Mouse (Mus musculus): ENCODE results near the gene 1810046K07Rik. TPM values are rescaled to one million over a fixed set of nuclear protein-coding genes. Genes with fewer than 3 reads are reported as not detected.

Gene 1810046K07Rik
- total RNA-seq, 4 experiments from 2014 or later = not detected

- DNase-seq (ENCODE audit: low spot score in 2 of 2) = peak; percentile 35 to 53
These were observed 23.6 kb downstream of the 1810046K07Rik start for GRCm38 (mm10) chr9:51305146-51305545.

GRCm38 (mm10) chr9:51303980-51304379 lies 24.7 kb downstream of the 1810046K07Rik start:
- no peak for DNase-seq (ENCODE audit: low spot score in 2 of 2)

GRCm38 (mm10) chr9:51293541-51293940 lies 35.2 kb downstream of the 1810046K07Rik start:
- DNase-seq (ENCODE audit: low spot score in 2 of 2) = no peak

GRCm38 (mm10) chr9:51292674-51293073 lies 36.0 kb downstream of the 1810046K07Rik start:
- peak; percentile 59 to 87 for DNase-seq (ENCODE audit: low spot score in 2 of 2)

- DNase-seq (ENCODE audit: low spot score in 2 of 2) = no peak
These were observed 37.7 kb downstream of the 1810046K07Rik start for GRCm38 (mm10) chr9:51290980-51291379.

GRCm38 (mm10) chr9:51286079-51286478 lies 42.6 kb downstream of the 1810046K07Rik start:
- DNase-seq (ENCODE audit: low spot score in 2 of 2) = no peak

- DNase-seq (ENCODE audit: low spot score in 2 of 2) = peak; percentile 35 to 49
These were observed 50.0 kb downstream of the 1810046K07Rik start, which contains the start of gene Colca2 for GRCm38 (mm10) chr9:51278500-51279381. TSS of gene Colca2 (minus strand) at chr9:51278569.

- no peak for DNase-seq (ENCODE audit: low spot score in 2 of 2)
These were observed 50.8 kb downstream of the 1810046K07Rik start for GRCm38 (mm10) chr9:51277834-51278498.

GRCm38 (mm10) chr9:51274678-51275077 lies 54.0 kb downstream of the 1810046K07Rik start:
- DNase-seq (ENCODE audit: low spot score in 2 of 2) = no peak

GRCm38 (mm10) chr9:51273581-51274154 lies 55.0 kb downstream of the 1810046K07Rik start:
- DNase-seq (ENCODE audit: low spot score in 2 of 2) = no peak

- no peak for DNase-seq (ENCODE audit: low spot score in 2 of 2)
These were observed 56.6 kb downstream of the 1810046K07Rik start for GRCm38 (mm10) chr9:51272102-51272501.

GRCm38 (mm10) chr9:51271073-51271472 lies 57.6 kb downstream of the 1810046K07Rik start:
- no peak for DNase-seq (ENCODE audit: low spot score in 2 of 2)

GRCm38 (mm10) chr9:51268852-51269251 lies 59.9 kb downstream of the 1810046K07Rik start:
- no peak for DNase-seq (ENCODE audit: low spot score in 2 of 2)

GRCm38 (mm10) chr9:51258426-51258825 lies 70.3 kb downstream of the 1810046K07Rik start:
- DNase-seq (ENCODE audit: low spot score in 2 of 2) = no peak

- DNase-seq (ENCODE audit: low spot score in 2 of 2) = no peak
These were observed 71.8 kb downstream of the 1810046K07Rik start for GRCm38 (mm10) chr9:51256780-51257502.

Other genes with a start within 250 kb of the 1810046K07Rik start
- under 1 TPM in 2 of 4 experiments, not detected in 2; 0.34 to 0.49 TPM for gene 4833427G06Rik, start 226.8 kb downstream of the 1810046K07Rik start, total RNA-seq (2022)
- gene Gm32742, start 163.4 kb downstream of the 1810046K07Rik start, total RNA-seq (2022) = under 1 TPM in 1 of 4 experiments, not detected in 3; 0.10 TPM
- gene Pou2af1, start 115.2 kb downstream of the 1810046K07Rik start, total RNA-seq (2022) = not detected
- gene Colca2, start 50.3 kb downstream of the 1810046K07Rik start, total RNA-seq (2022) = 1 to 10 TPM in 3 of 4 experiments, under 1 TPM in 1; 0.87 to 1.7 (median 1.5) TPM

All from layer of hippocampus, adult 8-10 months (tissue).